Mouse (Mus musculus) megakaryocyte, embryonic 14.5 days (primary cell): Measurements from ENCODE around the gene Lep.

ENCODE experiments used
- FLI1 ChIP-seq: IDR thresholded peaks from 2 replicates; pipeline ENCODE4 v1.6.1; 2012; ENCODE audit warnings: low read length, inconsistent platforms, mixed read lengths
- GATA1 ChIP-seq: IDR thresholded peaks from 3 replicates; pipeline ENCODE4 v1.6.1; 2012; ENCODE audit warnings: mixed read lengths, low read length, inconsistent platforms, borderline replicate concordance

DNA sequence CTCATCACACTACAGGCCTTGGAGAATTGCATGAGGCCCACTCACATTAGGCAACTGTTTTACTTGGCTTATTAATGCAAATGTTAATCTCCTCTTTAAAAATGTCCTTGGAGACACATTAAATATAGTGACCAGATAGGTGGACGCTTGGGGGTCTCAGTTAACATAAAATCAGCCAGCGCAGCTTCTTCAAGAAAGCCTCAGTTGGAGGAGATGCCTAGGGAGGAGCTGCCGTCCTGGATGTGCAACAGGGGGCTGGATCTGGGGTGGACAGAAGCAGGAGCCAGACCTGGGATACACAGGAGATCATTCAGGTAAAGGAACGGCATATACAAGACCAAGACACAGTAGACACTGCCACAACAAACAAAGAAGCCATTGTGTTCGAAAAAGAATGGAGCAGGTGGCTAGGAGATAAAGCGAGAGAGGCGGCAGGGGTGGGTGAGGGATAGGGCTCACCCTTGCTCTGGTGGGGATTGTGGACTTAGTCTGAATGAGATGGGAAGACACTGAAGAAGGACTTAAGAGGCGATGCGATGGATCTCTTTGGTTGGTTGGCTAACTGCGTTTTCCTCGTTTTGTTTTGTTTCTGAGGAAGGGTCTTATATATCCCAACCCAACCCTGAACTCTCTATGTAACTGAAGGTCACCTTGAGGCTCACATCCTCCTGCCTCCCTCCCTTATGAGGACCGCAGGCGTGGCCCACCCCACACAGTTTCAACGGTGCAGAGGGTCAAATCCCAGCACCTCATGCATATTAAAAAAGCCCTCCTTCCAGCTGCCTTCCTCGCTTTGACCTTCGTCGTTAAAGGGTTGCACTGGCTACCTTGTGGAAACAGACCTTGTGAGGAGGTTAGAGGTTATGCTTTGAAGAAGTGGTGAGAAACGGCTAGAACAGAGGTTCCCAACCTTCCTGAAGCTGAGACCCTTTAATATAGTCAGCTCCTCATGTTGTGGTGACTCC, 40.0 kb upstream of the Lep start:
- no peak for TF ChIP-seq FLI1
- TF ChIP-seq GATA1: no peak
